Mouse (Mus musculus) intestine, embryonic 16.5 days (tissue): ENCODE data around the gene Calr. TPM values are rescaled to one million over a fixed set of nuclear protein-coding genes. Genes with fewer than 3 reads are reported as not detected.

Experiments used
- ATAC-seq: fragments of 200-750 bp; cut with Nextera tagmentation; 2 replicates; pipeline ENCODE4 v1.8.0; 2017; ENCODE audit warnings: moderate TSS enrichment, moderate library complexity
- H3K27ac ChIP-seq: fragments of 300-500 bp; sonication (generic); 2 replicates; pipeline ENCODE4 v1.5.1; 2014; ENCODE audit warnings: mild to moderate bottlenecking, low read length
- H3K27me3 ChIP-seq: fragments of 300-500 bp; sonication (generic); replicated peaks from 2 replicates; pipeline ENCODE4 v1.6.1; 2014; ENCODE audit warnings: low read length, control low read depth, mixed read lengths; ENCODE audit not compliant: control insufficient read depth, insufficient read depth
- H3K36me3 ChIP-seq: fragments of 300-500 bp; sonication (generic); 2 replicates; pipeline ENCODE4 v1.6.1; 2014; ENCODE audit warnings: low read length, control low read depth; ENCODE audit not compliant: control insufficient read depth, insufficient read depth
- H3K4me1 ChIP-seq: fragments of 300-500 bp; sonication (generic); 2 replicates; pipeline ENCODE4 v1.6.1; 2014; ENCODE audit warnings: low read length, control low read depth, mixed read lengths; ENCODE audit not compliant: control insufficient read depth, insufficient read depth
- H3K4me2 ChIP-seq: fragments of 300-500 bp; sonication (generic); 2 replicates; pipeline ENCODE4 v1.6.1; 2014; ENCODE audit warnings: low read depth, low read length, control low read depth
- H3K4me3 ChIP-seq: fragments of 300-500 bp; sonication (generic); 2 replicates; pipeline ENCODE4 v1.5.1; 2014; ENCODE audit warnings: mild to moderate bottlenecking, low read length
- H3K9ac ChIP-seq: fragments of 300-500 bp; sonication (generic); 2 replicates; pipeline ENCODE4 v1.6.1; 2014; ENCODE audit warnings: low read depth, low read length
- H3K9me3 ChIP-seq: fragments of 300-500 bp; sonication (generic); 2 replicates; pipeline ENCODE4 v1.6.1; 2016; ENCODE audit warnings: low read length, control low read depth; ENCODE audit not compliant: control insufficient read depth
- WGBS: fragments of 180-500 bp; shearing (Covaris S2); extraction: QIAGEN DNeasy Blood & Tissue Kit; methylation state at CpG from one replicate; pipeline ENCODE4 v1.1.7; 2014; 5-methylcytosine and 5-hydroxymethylcytosine counted together
- polyA plus RNA-seq: library from polyadenylated mRNA; unstranded; fragments of >200 nt; fragmentation: Nextera tagmentation; extraction: Ambion mirVana; gene quantifications from 2 replicates; pipeline ENCODE4 v1.2.1, GENCODE M21; 2015

Gene Calr
- polyA plus RNA-seq, 1 experiment from 2014 or later, result 1,204 TPM

DNA sequence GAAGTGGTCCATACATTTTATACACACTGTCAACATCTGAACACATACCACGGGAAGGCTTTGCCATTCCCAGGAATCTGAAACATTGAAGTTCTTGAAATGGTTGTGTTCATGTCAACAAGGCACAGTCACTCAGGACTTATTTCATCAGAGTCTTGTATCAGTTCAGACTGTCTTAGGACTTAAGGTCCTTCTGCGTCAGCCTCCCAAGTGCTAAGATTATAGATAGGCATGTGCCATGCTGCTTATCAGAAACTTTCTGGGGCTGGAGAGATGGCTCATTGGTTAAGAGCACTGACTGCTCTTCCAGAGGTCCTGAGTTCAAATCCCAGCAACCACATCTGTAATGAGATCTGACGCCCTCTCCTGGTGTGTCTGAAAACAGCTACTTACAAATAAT, 27.6 kb upstream of the Calr start:
- no peak overlapping the region for H3K9ac ChIP-seq
- peaks cover 16% of the 10 kb centered on the region for H3K4me1 ChIP-seq
- H3K4me2 ChIP-seq, result no peak overlapping the region
- no peaks in the 10 kb centered on the region for H3K27me3 ChIP-seq
- H3K9me3 ChIP-seq, result no peaks in the 10 kb centered on the region
- H3K27ac ChIP-seq, result no peak overlapping the region
- no peaks in the 10 kb centered on the region for H3K36me3 ChIP-seq
- WGBS, result 91% methylated on average over 3 of the region's 3 CpGs
- H3K4me3 ChIP-seq, result no peak overlapping the region
- ATAC-seq, result no peak

GRCm38 (mm10) chr8:84873016-84873415, 26.3 kb upstream of the Calr start:
- H3K36me3 ChIP-seq, result no peaks in the 10 kb centered on the region; the same call in 1 of the 2 replicates
- peak overlapping the region; percentile 99 for H3K4me2 ChIP-seq
- no peaks in the 10 kb centered on the region for H3K27me3 ChIP-seq
- no peaks in the 10 kb centered on the region for H3K9me3 ChIP-seq
- no peak for ATAC-seq
- WGBS, result 75% methylated on average over 4 of the region's 4 CpGs
- peak overlapping the region; percentile 57 for H3K4me3 ChIP-seq
- peaks cover 16% of the 10 kb centered on the region for H3K4me1 ChIP-seq
- H3K9ac ChIP-seq, result no peak overlapping the region
- no peak overlapping the region for H3K27ac ChIP-seq

DNA sequence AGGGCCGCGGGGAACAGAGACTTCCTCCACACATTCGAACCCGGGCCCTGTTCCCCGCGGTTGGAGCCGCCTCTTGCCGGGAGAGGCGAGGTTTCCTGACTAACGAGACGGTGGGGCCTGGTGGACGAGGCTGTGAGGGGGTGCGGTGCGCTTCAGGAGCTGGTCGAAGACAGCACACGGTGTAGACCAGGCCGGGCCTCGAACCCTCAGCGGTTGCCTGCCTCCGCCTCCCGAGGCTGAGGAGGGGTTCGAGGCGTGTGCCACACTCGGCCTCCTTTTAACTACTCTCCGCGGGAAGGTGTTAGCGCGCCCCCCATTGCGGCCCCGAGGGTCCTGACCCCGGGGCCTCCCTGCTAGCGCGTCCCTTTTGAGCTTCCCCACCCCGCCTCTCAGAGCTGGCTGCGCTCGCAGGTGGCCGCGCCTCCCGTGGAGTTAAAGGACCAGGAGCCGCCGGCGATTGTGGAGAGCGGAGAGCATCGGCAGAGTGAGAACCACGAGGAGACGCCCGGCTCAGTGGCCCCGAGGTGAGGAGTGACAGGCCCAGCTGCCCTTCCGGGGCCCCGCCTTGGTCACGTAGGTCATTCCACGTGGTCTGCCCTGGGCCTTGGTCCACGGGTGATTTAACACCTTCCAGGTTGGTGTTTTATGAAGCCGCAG, 25.7 kb upstream of the Calr start:
- ATAC-seq, result peak; percentile 67
- no peaks in the 10 kb centered on the region; the same call in 1 of the 2 replicates for H3K36me3 ChIP-seq
- no peaks in the 10 kb centered on the region for H3K9me3 ChIP-seq
- no peak overlapping the region for H3K27ac ChIP-seq
- peak overlapping the region; percentile 57 for H3K4me3 ChIP-seq
- peak overlapping the region; percentile 69 for H3K9ac ChIP-seq
- peaks cover 16% of the 10 kb centered on the region for H3K4me1 ChIP-seq
- H3K27me3 ChIP-seq, result no peaks in the 10 kb centered on the region
- WGBS, result 2% methylated on average over 54 of the region's 54 CpGs
- peak overlapping the region; percentile 99 for H3K4me2 ChIP-seq

DNA sequence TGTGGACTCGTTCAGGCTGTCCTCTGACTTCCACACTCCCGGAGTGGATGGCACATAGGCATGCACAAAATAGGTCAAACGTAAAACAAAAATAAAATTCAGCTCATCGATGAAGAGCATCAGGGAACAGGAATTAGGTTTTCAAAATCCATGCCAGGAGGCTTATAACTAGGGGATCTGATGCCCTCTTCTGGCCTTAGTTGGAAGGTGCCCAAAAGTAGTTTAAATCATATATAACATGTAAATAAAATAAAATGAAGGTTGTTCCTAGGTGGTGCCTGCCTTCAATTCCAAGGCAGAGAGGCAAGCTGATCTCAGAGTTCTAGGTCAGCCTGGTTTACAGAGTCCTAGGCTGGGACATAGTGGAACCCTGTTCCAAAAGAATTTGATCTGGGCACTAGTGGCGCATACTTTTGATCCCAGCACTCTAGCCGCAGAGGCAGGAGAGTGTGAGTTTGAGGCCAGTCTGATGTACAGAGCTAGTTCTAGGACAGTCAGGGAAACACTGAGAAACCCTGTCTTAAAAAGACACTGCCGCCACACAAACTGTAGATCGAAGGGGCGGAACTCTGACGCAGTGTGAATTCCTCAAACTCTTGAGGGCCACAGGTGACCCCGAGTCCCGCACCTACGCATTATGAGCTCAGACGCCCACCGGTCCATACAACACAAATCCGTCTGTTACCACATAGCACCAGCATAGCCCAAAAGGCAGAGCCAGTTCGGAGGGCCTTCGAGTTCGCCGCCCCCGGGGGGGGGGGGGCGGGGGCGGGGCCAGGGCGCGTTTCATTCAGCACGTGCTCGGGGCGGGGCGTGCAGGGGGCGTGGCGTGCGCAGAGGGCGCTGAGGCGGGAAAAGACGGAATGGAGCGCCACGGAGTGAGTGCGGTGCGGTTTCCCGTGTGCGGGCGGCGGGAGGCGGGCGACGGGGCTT, 24.9 kb upstream of the Calr start, which contains the start of gene Syce2:
Gene Syce2 (plus strand): TSS at position 736 of the 933 bp plus-strand sequence.
- peak; percentile 72 for ATAC-seq
- Histone ChIP-seq H3K4me3 (peak within 1 kb of the TSS; percentile 57), H3K4me1 (peaks cover 16% of the 10 kb centered on the region), H3K27me3 (no peaks in the 10 kb centered on the region), H3K4me2 (peak within 1 kb of the TSS; percentile 99), H3K9ac (peak within 1 kb of the TSS; percentile 69), H3K9me3 (no peaks in the 10 kb centered on the region), H3K27ac (peak within 1 kb of the TSS; percentile 59; the same call in 1 of the 2 replicates), H3K36me3 (no peaks in the 10 kb centered on the region; the same call in 1 of the 2 replicates)
- 13% methylated on average over 46 of the region's 46 CpGs for WGBS

DNA sequence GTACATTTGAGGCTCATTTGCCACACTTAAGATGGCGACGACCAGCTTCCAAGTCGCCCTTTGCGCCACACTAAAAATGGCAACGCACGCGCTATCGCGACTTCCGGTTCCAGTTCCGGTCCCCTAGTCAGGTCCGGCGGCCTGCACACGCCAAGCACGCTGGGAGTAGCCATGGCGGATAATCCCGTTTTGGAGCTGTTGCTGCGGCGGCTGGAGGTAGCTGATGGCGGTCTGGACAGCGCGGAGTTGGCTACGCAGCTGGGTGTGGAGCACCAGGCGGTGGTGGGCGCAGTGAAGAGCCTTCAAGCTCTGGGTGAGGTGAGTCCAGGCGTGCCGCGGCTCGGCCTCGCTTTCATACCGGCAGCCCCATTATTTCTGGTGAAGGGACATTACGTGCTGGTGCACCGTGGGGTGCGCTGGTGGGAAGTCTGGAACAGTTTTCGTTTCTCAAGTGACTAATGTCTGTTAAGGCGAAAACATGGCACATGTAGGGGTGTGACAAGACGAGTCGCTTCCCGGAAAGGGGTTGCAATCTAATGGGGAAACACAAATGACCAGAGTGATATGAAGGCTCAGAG, 10.2 kb upstream of the Calr start, which contains the start of gene Farsa:
Gene Farsa (plus strand): TSS at position 126 of the 578 bp plus-strand sequence.
- Histone ChIP-seq H3K9me3 (no peaks in the 10 kb centered on the region), H3K36me3 (peaks cover 11% of the 10 kb centered on the region; the same call in 1 of the 2 replicates), H3K27ac (peak within 1 kb of the TSS; percentile 77), H3K9ac (peak within 1 kb of the TSS; percentile 97), H3K4me1 (peaks cover 13% of the 10 kb centered on the region), H3K27me3 (no peaks in the 10 kb centered on the region), H3K4me3 (peak within 1 kb of the TSS; percentile 88), H3K4me2 (peak within 1 kb of the TSS; percentile 79)
- under 1% methylated on average over 39 of the region's 39 CpGs for WGBS
- ATAC-seq, result peak; percentile 96

- peak; percentile 1; the same call in 1 of the 2 replicates for ATAC-seq
- no peak overlapping the region for H3K27ac ChIP-seq
- H3K4me2 ChIP-seq, result no peak overlapping the region
- H3K9ac ChIP-seq, result no peak overlapping the region
- no peaks in the 10 kb centered on the region for H3K27me3 ChIP-seq
- WGBS, result 91% methylated on average over 3 of the region's 3 CpGs
- H3K9me3 ChIP-seq, result no peaks in the 10 kb centered on the region
- H3K36me3 ChIP-seq, result peaks cover 7% of the 10 kb centered on the region; the same call in 1 of the 2 replicates
- H3K4me1 ChIP-seq, result peaks cover 13% of the 10 kb centered on the region
- H3K4me3 ChIP-seq, result peak overlapping the region; percentile 88
Measured at GRCm38 (mm10) chr8:84856434-84856833, 9.7 kb upstream of the Calr start.

DNA sequence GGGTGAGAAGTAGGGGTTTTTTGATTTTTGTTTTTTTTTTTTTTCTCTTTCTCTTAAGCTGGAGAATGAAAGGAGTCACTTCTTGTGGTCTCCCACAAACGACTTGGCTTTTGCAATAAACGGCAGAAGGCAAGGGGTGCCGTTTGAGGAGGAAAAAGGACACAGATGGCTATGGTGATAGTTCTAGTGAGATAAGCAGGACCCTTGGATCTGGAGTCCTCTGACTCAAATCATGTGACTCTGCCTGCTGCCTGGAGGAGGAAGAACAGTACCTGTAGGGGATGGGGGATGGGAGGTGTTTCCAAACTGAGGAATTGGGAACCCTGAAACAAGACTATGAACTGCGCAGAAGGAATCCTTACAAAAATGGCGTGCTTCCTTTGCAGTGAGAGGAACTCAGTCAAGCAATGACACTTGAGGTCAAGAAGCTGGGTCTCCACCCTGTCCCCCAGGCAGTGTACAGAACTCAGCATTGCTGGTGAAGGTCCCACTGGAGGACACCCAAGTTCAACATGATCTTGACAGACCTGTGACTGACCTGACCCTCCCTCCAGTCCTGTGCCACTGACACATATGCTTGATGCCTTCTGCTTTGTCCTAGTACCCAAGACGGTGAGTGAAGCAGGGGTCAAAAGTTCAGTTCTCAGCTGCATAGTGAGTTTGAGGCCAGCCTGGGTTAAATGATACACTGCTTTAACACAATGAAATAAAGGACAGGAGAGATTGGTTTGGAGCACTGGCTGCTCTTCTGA, 1.1 kb upstream of the Calr start:
- Histone ChIP-seq H3K9ac (peak overlapping the region; percentile 80), H3K4me3 (peak overlapping the region; percentile 62), H3K4me2 (peak overlapping the region; percentile 71), H3K27me3 (no peaks in the 10 kb centered on the region), H3K9me3 (no peaks in the 10 kb centered on the region), H3K4me1 (peaks cover 27% of the 10 kb centered on the region), H3K27ac (peak overlapping the region; percentile 93), H3K36me3 (peaks cover 17% of the 10 kb centered on the region)
- no peak for ATAC-seq
- 41% methylated on average over 6 of the region's 6 CpGs for WGBS

DNA sequence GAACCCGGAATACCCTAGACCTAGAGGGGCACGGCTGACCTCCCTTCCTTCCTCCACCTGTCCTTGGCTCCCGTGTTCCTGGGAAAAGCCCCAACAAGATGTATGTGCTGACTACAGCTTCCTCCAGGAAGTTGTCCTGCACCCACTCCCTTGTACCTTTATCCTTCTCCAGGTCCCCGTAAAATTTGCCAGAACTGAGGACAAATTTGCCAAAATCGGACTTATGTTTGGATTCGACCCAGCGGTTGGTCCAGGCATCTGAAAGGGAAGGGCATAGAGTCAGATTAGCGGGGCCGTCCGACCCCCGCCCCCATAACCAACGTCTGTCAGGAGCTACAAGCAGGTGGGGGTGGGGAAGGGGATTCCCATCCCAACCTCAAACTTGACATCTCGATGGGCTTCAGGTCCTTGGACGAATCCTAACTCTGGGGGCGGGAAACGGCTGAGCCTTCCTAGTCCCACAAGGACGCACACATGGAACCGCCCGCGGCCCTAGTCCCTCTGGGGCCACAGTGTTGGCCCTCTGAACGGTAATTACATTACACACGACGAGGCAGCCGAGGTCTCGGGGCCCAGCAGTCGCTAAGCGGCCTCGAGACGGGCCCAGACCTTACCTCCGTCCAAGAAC, 526 bp downstream of the Calr start:
- peak overlapping the region; percentile 77 for H3K4me2 ChIP-seq
- H3K9me3 ChIP-seq, result no peaks in the 10 kb centered on the region
- WGBS, result under 1% methylated on average over 30 of the region's 30 CpGs
- peak overlapping the region; percentile 94 for H3K9ac ChIP-seq
- H3K4me3 ChIP-seq, result peak overlapping the region; percentile 94
- peak; percentile 39 for ATAC-seq
- peak overlapping the region; percentile 91 for H3K27ac ChIP-seq
- peaks cover 32% of the 10 kb centered on the region for H3K4me1 ChIP-seq
- no peaks in the 10 kb centered on the region for H3K27me3 ChIP-seq
- H3K36me3 ChIP-seq, result peaks cover 32% of the 10 kb centered on the region
